Mouse (Mus musculus) stomach, postnatal 0 days (tissue): ENCODE measurements around the gene Pigh.

ENCODE experiments used
- CTCF ChIP-seq: IDR thresholded peaks from 2 replicates; pipeline ENCODE4 v1.5.1; 2016; ENCODE audit warnings: antibody characterized with exemption, low read depth, mild to moderate bottlenecking, moderate library complexity
- EP300 ChIP-seq: optimal IDR thresholded peaks from 2 replicates; pipeline ENCODE3; 2016; ENCODE audit warnings: antibody characterized with exemption

- no peak for TF ChIP-seq EP300
- no peak for TF ChIP-seq CTCF
These were observed 23.0 kb downstream of the Pigh start for GRCm38 (mm10) chr12:79066431-79066830.
